In the genomic region with DNA sequence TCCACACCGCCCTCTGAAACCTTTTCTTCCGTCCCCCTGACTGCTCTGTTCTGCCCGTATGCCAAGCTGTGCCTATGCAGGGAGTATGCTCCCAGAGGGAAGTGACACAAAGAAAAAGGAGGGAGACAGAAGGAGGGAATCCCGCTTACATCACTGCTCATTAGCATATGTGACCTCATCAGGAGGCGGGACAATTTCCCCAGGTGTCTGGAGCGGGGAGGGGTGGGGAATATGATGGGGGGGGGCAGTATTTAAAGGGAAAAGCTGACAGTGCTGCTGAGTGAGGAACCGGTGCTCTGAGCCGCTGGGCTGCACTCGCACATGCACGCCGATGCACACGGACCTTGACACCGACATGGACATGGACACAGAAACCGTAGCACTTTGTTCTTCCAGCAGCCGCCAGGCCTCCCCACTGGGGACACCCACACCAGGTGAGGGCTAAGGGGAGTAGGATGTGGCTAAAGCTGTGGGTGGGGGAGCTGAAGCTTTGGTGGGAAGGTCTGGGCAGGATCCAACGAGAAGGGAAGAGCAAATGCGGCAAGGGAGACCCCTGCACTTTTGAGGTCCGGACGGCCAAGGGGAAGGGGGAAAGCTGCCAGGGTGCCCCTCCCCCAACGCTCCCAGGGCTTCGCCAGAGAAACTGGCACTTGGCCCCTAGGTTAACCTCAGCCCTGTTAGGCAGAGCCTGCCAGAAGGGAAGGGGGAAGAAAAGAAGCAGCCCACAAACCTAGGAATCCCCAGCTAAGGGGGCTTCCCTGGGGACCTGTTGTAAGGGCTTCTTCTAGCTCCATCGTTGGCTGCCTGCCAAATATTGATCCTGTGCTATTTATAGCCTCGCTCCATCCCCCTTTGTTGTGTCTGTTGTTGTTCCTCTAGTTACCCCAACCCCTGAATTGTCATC, we compare ENCODE assay signal across 8 mouse cellular contexts. TPM values are rescaled to one million over a fixed set of nuclear protein-coding genes. Genes with fewer than 3 reads are reported as not detected.
DNase-seq lines count a peak whose midpoint lies in the region; ATAC-seq and TF ChIP-seq lines count a peak whose summit lies in the region.

A gene (plus strand): TSS at position 160 of the 904 bp plus-strand sequence.

- peaks cover 20% of the 10 kb centered on the region for H3K4me1 ChIP-seq in kidney, embryonic 14.5 days (ENCODE audit: control insufficient read depth, insufficient read depth, low read length)
- peaks cover 21% of the 10 kb centered on the region for H3K4me1 ChIP-seq in limb, embryonic 12.5 days (replicated peaks)
- H3K4me1 ChIP-seq in midbrain, postnatal 0 days (ENCODE audit: insufficient read depth, low read length) = peaks cover 9% of the 10 kb centered on the region

- no peaks in the 10 kb centered on the region for H3K36me3 ChIP-seq in kidney, embryonic 14.5 days (ENCODE audit: control insufficient read depth, insufficient read depth, low read length)
- H3K36me3 ChIP-seq in limb, embryonic 12.5 days = peaks cover 4% of the 10 kb centered on the region; the same call in 1 of the 2 replicates
- no peaks in the 10 kb centered on the region; the same call in 1 of the 2 replicates for H3K36me3 ChIP-seq in midbrain, postnatal 0 days (ENCODE audit: insufficient read depth, low read length)

- H3K27ac ChIP-seq in kidney, embryonic 14.5 days (ENCODE audit: low read depth, low read length) = no peak within 1 kb of the TSS
- no peak within 1 kb of the TSS for H3K27ac ChIP-seq in limb, embryonic 12.5 days
- H3K27ac ChIP-seq in midbrain, postnatal 0 days (ENCODE audit: low read depth, low read length) = peak within 1 kb of the TSS; percentile 62

- H3K9me3 ChIP-seq in kidney, embryonic 14.5 days (ENCODE audit: control insufficient read depth, low read length) = peaks cover 6% of the 10 kb centered on the region; the same call in 1 of the 2 replicates
- H3K9me3 ChIP-seq in limb, embryonic 12.5 days = no peaks in the 10 kb centered on the region
- H3K9me3 ChIP-seq in midbrain, postnatal 0 days (ENCODE audit: low read length) = no peaks in the 10 kb centered on the region

- peak; percentile 78 for ATAC-seq in kidney, embryonic 14.5 days (ENCODE audit: low FRiP score, low TSS enrichment)
- peak; percentile 47 for ATAC-seq in limb, embryonic 12.5 days (ENCODE audit: insufficient number of reproducible peaks, insufficient read depth, low FRiP score, low TSS enrichment, low read depth)
- ATAC-seq in midbrain, postnatal 0 days (ENCODE audit: low FRiP score) = peak; percentile 84
- ATAC-seq in activated CD4-positive, CD25-positive, alpha-beta regulatory T cell, adult 4 months = no peak

- no peak for TF ChIP-seq CTCF in midbrain, postnatal 0 days (IDR thresholded peaks at IDR 0.05)

- H3K9ac ChIP-seq in kidney, embryonic 14.5 days (ENCODE audit: low read depth, low read length) = peak within 1 kb of the TSS; percentile 54
- H3K9ac ChIP-seq in limb, embryonic 12.5 days (replicated peaks) = peak within 1 kb of the TSS; percentile 65
- peak within 1 kb of the TSS; percentile 74 for H3K9ac ChIP-seq in midbrain, postnatal 0 days (replicated peaks; ENCODE audit: low read length, poor library complexity, severe bottlenecking)

- WGBS in kidney, embryonic 14.5 days = 2% methylated on average over 23 of the region's 23 CpGs
- WGBS in limb, embryonic 12.5 days = under 1% methylated on average over 23 of the region's 23 CpGs
- under 1% methylated on average over 23 of the region's 23 CpGs for WGBS in midbrain, postnatal 0 days

- H3K27me3 ChIP-seq in kidney, embryonic 14.5 days (ENCODE audit: control insufficient read depth, insufficient read depth, low read length) = 0 out of 2 replicates have a peak, but pooled peaks cover 6% of the 10 kb centered on the region
- peaks cover 55% of the 10 kb centered on the region for H3K27me3 ChIP-seq in limb, embryonic 12.5 days
- no peaks in the 10 kb centered on the region for H3K27me3 ChIP-seq in midbrain, postnatal 0 days (ENCODE audit: insufficient read depth, low read length)

- peak; percentile 92 for DNase-seq in heart, adult 11 months
- no peak for DNase-seq in heart, adult 8-10 months (ENCODE audit: low spot score)
- peak; percentile 84 to 92 for DNase-seq in cerebellum, adult 18-20 months
- peak; percentile 60 for DNase-seq in forelimb bud, embryonic 11.5 days (ENCODE audit: low read depth, low spot score)
- peak; percentile 86 for DNase-seq in midbrain, postnatal 0 days (ENCODE audit: low spot score)

- peak within 1 kb of the TSS; percentile 60 for H3K4me2 ChIP-seq in kidney, embryonic 14.5 days (replicated peaks; ENCODE audit: low read depth, low read length)
- peak within 1 kb of the TSS; percentile 95 for H3K4me2 ChIP-seq in limb, embryonic 12.5 days
- H3K4me2 ChIP-seq in midbrain, postnatal 0 days (ENCODE audit: low read depth, low read length, poor library complexity, severe bottlenecking) = peak within 1 kb of the TSS; percentile 85

- H3K4me3 ChIP-seq in kidney, embryonic 14.5 days (ENCODE audit: low read length) = peak within 1 kb of the TSS; percentile 40
- H3K4me3 ChIP-seq in limb, embryonic 12.5 days (replicated peaks) = peak within 1 kb of the TSS; percentile 50
- H3K4me3 ChIP-seq in midbrain, postnatal 0 days (ENCODE audit: low read depth, low read length) = peak within 1 kb of the TSS; percentile 63

RNA-seq across cellular contexts. Expression of the gene that starts here (rescaled TPM):
- not detected for total RNA-seq in heart, adult 8-10 months (2022)
- polyA plus RNA-seq in kidney, embryonic 14.5 days (2014; fragmentation: Nextera tagmentation; extraction: Ambion mirVana) = 6.1 and 6.9 TPM in 2 replicates
- polyA plus RNA-seq in limb, embryonic 12.5 days (2016; fragmentation: Nextera tagmentation; extraction: Ambion mirVana) = 4.3 and 5.0 TPM in 2 replicates
- 35.6 and 47.4 TPM in 2 replicates for total RNA-seq in midbrain, postnatal 0 days (2014; rRNA removed)
- 33.0 and 34.0 TPM in 2 replicates for polyA plus RNA-seq in midbrain, postnatal 0 days (2015; fragmentation: Nextera tagmentation; extraction: Ambion mirVana)
- polyA plus RNA-seq in activated CD4-positive, CD25-positive, alpha-beta regulatory T cell, adult 4 months (2017; shearing (Covaris generic)) = under 1 TPM; 0.57 TPM

Comparison
In these comparisons a context has a peak if more than half of its experiments do, and no peak if none do; other contexts are left out.
1. RNA of the gene that starts here (total RNA-seq): 35.6 to 47.4 TPM in midbrain, postnatal 0 days; not detected in heart, adult 8-10 months; every median in the first group is over 10 times any median in the second.
2. Peak in every context shown above with its lines, with median percentiles within 50 percentile points of each other: H3K4me2 ChIP-seq, H3K4me3 ChIP-seq and H3K9ac ChIP-seq.